Mouse (Mus musculus) kidney, postnatal 4 days (tissue): ENCODE data around the gene Spg7.
"Not testable (repeated sequence)": the region's sequence is repeated elsewhere in the genome, so short reads cannot be mapped to it uniquely, and the experiment has no call there.

Source experiments
- DNase-seq, 2 experiments: peaks; one replicate each; pipeline ENCODE4 v3.0.0; 2021; ENCODE audit warnings: mixed read lengths in 2 of 2

The Spg7 gene

GRCm38 (mm10) chr8:123101244-123101643 lies 38.5 kb downstream of the Spg7 start:
- no peak for DNase-seq

- DNase-seq: peak; percentile 98 to 99
Observed at GRCm38 (mm10) chr8:123101735-123102685, 39.3 kb downstream of the Spg7 start, which contains the start of gene Rpl13. TSS of gene Rpl13 (plus strand) at chr8:123102350.

GRCm38 (mm10) chr8:123102855-123103254 lies 40.1 kb downstream of the Spg7 start:
- not testable (repeated sequence) for DNase-seq

- no peak for DNase-seq
Observed at GRCm38 (mm10) chr8:123103285-123103684, 40.5 kb downstream of the Spg7 start.

- DNase-seq: no peak
Observed at GRCm38 (mm10) chr8:123104046-123104767, 41.5 kb downstream of the Spg7 start.

GRCm38 (mm10) chr8:123105553-123106326 lies 43.0 kb downstream of the Spg7 start:
- DNase-seq: no peak

- DNase-seq: peak in 1 of 2 experiments; percentile 56
Observed at GRCm38 (mm10) chr8:123106531-123106930, 43.8 kb downstream of the Spg7 start.

GRCm38 (mm10) chr8:123108010-123108409 lies 45.3 kb downstream of the Spg7 start:
- DNase-seq: no peak

GRCm38 (mm10) chr8:123108953-123109352 lies 46.2 kb downstream of the Spg7 start:
- DNase-seq: no peak

- peak; percentile 71 to 76 for DNase-seq
Observed at GRCm38 (mm10) chr8:123110649-123111048, 47.9 kb downstream of the Spg7 start.

GRCm38 (mm10) chr8:123112892-123113291 lies 50.1 kb downstream of the Spg7 start:
- DNase-seq: no peak

GRCm38 (mm10) chr8:123113908-123114469 lies 51.2 kb downstream of the Spg7 start:
- DNase-seq: peak in 1 of 2 experiments; percentile 42

GRCm38 (mm10) chr8:123114644-123115043 lies 51.9 kb downstream of the Spg7 start:
- DNase-seq: no peak

GRCm38 (mm10) chr8:123117127-123117731 lies 54.5 kb downstream of the Spg7 start, which contains the start of gene Cpne7:
TSS of gene Cpne7 (plus strand) at chr8:123117374.
- DNase-seq: peak; percentile 44 to 48

- DNase-seq: no peak
Observed at GRCm38 (mm10) chr8:123117744-123118143, 55.0 kb downstream of the Spg7 start.

- peak; percentile 66 to 72 for DNase-seq
Observed at GRCm38 (mm10) chr8:123122059-123122458, 59.3 kb downstream of the Spg7 start.

GRCm38 (mm10) chr8:123122670-123123069 lies 59.9 kb downstream of the Spg7 start:
- no peak for DNase-seq

- DNase-seq: peak; percentile 85 to 87
Observed at GRCm38 (mm10) chr8:123126193-123126816, 63.6 kb downstream of the Spg7 start.

- no peak for DNase-seq
Observed at GRCm38 (mm10) chr8:123131041-123131440, 68.3 kb downstream of the Spg7 start.

- DNase-seq: no peak
Observed at GRCm38 (mm10) chr8:123132953-123133352, 70.2 kb downstream of the Spg7 start.

- DNase-seq: no peak
Observed at GRCm38 (mm10) chr8:123134149-123134713, 71.5 kb downstream of the Spg7 start.
